Mouse (Mus musculus) thymus, adult 18-20 months (tissue): ENCODE measurements at regions not wholly inside any gene's neighbourhood (a gene's known extent, or its start where the extent isn't known, plus 50 kb on each side); places are given as distances from the start of the nearest gene placed in this dataset.

Source experiments
- DNase-seq, 2 experiments: peaks; one replicate each; pipeline ENCODE4 v3.0.0; 2022; ENCODE audit warnings: mixed read lengths in 2 of 2

DNA sequence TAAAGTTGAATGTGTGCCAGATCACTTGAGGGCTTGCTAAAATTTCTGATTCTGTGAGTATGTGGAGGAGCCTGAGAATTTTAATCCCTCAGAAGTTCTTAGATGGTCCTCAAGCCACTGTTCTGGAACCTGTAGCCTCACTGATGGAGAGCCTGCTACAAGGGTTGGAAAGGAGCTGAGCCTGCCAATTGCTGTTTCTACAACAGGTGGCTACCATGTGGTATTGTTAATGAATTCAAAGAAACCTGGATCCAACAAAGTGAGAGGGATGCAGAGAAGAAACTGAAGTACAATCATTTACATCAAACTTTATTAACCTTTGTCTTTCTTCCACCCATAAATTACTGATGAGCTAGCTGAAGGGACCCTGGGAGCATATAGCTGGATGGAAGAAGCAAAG, 416.5 kb upstream of the Cd180 start:
- DNase-seq: no peak

DNA sequence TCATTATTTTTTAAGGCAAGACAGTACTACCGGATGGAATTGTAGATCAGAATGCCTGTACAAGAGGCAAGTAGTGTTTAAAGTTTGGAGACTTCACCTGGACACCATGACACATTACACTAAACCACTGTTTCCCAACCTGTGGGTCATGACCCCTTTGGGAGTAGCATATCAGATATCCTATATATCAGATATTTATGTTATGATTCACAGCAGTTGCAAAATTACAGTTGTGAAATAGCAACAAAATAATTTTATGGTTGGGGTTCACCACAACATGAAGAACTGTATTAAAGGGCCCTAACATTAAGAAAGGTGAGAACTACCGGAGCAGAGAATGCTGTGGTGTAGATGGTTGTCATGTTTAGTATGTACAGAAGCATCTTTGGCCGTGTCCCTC, 413.2 kb upstream of the Cd180 start:
- no peak for DNase-seq

- no peak for DNase-seq
Measured at GRCm38 (mm10) chr13:102294451-102294850, 398.9 kb upstream of the Cd180 start.

DNA sequence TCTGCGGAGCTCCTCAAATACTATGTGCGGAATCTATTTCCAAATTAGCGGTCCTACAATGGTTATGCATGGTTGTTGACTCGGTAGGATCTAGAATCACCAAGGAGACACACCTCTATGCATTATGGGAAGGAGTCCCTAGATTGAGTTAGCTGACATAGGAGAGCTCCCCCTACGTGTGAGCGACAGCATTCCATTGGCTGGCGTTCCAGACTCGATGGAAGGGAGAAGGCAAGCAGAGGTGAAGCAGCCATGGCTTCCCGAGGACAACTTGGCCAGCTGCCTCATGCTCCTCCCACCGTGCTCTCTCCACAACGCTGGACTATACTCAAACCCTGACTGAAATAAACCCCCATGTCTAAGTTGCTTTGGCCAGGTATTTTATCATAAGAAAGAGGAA, 398.3 kb upstream of the Cd180 start:
- DNase-seq: no peak

DNA sequence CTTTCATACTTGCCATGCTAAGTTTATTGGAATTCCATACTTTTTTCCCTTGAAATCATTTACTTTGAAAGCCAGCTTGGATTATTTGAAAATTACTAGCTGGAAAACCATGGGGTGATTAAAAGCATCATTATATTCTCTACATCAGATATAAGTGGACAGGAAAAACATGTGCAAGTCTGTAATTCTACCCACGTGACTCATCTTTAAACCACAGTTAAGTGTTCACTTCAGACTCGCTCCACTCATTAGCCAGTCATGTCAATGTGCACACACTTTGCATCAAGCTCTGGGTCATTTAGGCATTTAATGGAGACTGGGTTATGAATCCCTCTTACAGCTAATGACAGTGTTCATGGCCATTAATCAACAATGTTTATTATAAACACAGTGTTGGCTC, 385.4 kb upstream of the Cd180 start:
- DNase-seq: no peak

GRCm38 (mm10) chr13:102312096-102312495, 381.3 kb upstream of the Cd180 start:
- no peak for DNase-seq

DNA sequence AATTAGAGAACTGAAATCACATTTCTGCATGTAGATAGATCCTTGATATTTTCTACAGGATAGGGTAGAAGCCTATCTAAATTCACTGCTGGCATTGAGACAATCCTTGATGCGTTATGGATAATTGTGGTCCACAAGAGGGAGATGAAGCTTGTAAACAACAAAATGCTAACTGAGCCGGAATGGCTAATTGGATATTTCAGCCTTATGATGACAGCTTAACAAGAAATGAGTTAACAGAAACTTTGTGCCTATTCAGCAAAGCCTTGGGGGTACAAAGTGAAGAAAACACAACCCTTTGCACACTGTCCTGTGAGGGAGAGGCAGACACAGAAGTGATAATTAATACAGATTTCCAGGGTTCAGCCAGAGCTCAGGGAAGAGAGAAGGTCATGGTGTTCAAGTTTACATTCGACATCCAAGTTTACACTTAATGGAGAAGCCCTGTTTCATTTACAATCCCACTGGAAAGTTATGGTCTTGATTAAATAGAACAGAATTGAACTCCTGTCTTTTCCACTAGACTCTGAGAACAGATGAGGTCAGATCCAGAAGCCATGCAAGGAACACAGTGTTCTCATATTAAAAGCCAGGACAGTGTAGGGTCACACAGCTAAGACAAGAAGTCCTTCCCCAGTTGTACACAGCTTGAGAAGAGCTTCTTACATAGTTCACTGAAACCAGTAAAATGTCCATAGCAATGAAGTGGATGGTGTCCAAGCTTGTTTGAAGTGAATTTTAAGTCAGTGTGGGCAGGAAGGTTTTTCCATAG, 377.3 kb upstream of the Cd180 start:
- DNase-seq: no peak

GRCm38 (mm10) chr13:102318891-102319404, 374.4 kb upstream of the Cd180 start:
- no peak for DNase-seq

GRCm38 (mm10) chr13:102319453-102319852, 373.9 kb upstream of the Cd180 start:
- no peak for DNase-seq

- DNase-seq: no peak
Measured at GRCm38 (mm10) chr13:102323876-102324275, 369.5 kb upstream of the Cd180 start.

DNA sequence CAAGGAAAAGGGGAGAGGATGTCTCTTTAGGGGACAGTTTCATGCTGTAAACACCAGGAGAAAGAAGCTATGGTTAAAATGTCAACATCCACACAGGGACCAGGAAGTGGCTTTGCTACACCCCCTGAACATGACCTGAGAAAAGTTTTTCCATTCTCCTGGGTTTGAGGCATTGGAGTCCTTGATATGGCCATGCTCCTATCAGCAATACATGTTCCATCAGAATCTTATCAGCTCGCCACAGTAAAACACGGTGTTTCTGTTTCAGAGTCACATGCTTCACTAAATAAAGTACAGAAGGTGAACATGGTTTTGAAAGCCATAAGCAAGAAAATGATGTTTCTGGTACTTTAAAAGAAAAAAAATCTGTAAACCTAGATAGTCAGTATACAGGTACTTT, 367.4 kb upstream of the Cd180 start:
- DNase-seq: no peak

DNA sequence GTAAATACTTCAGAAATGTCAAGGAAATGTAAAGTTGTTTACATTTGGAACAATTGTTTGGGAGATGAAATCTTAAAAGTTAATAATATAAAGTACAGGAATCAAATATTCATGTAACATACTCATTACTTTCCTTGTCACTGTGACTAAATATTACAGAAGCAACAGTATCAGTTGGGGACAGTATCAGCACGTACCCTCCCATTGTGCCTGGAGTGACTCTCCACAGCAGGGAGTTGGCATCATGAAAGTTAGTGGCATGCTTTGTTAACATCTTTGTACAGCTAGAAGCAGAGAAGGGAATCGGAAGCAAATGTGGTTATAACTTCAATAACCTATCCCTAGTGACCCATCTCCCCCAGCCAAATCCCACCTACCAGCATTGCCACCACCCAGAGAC, 366.8 kb upstream of the Cd180 start:
- DNase-seq: no peak

DNA sequence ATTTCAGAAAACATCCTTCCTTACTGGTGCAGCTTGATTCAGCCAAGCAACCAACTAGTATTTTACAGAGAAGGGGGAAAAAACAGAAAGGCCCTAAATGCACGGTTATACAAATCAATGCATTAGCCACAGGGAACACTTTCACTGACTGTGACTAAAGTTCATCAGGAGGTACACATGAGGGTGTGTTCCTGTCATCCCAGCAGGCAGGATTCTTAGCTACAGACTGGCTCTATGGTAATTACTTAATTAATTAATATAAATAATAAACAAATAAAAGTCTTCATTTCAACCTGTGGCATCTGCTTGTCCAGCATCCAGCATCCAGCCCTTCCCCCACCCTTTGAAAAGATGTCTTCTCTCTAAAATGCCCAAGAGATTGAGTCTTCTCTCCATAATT, 359.7 kb upstream of the Cd180 start:
- no peak for DNase-seq

GRCm38 (mm10) chr13:102334131-102334534, 359.2 kb upstream of the Cd180 start:
- DNase-seq: no peak

DNA sequence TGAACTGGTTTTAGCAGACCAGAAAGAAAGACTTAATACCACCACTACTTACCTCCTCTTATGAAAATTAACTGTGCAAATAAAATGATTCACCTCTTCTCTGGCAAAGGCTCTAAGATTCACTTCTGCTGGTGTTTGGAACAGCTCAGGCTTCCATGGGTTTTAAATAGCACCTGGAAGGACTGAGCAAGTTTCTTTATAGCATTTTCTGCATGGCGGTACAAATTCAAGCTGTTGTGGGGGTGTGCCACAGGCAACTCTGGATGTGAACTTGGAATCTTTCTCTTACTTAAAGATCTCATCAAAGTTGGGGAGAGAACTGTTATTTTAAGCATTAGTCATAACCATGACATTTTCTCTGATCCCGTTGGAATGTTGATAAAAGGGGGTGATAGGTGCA, 350.1 kb upstream of the Cd180 start:
- no peak for DNase-seq

DNA sequence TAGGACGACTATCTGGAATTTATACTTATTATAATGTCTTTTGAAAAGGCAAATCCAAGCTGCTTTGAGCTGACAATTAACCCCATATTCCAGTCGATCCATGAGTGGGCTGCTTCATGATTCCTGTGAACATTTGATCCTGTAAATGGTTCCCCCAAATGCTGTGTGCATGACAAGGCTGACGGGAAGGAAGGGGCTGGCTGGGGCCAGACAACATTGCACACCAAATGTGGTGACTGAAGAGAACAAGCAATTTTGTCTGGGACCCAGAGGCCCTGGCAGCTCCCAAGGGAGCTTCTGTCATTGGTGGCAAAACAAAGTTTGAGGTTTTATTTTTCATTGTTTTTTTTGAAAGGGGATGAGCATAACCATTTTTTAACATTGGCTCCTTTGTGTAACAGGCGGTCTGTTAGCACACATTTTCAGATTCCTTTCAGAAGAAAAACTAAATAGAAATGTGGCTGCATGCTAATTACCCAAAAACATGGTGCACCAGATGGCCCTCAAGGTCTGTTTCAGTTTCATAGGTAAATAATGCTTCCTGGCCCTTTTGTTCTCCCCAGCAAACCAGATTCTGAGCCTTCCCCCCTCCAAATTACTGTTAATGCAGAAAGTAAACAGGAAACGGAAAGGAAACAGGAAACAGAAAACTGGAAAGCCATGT, 348.6 kb upstream of the Cd180 start:
- no peak for DNase-seq

GRCm38 (mm10) chr13:102349493-102349892, 343.9 kb upstream of the Cd180 start:
- no peak for DNase-seq

DNA sequence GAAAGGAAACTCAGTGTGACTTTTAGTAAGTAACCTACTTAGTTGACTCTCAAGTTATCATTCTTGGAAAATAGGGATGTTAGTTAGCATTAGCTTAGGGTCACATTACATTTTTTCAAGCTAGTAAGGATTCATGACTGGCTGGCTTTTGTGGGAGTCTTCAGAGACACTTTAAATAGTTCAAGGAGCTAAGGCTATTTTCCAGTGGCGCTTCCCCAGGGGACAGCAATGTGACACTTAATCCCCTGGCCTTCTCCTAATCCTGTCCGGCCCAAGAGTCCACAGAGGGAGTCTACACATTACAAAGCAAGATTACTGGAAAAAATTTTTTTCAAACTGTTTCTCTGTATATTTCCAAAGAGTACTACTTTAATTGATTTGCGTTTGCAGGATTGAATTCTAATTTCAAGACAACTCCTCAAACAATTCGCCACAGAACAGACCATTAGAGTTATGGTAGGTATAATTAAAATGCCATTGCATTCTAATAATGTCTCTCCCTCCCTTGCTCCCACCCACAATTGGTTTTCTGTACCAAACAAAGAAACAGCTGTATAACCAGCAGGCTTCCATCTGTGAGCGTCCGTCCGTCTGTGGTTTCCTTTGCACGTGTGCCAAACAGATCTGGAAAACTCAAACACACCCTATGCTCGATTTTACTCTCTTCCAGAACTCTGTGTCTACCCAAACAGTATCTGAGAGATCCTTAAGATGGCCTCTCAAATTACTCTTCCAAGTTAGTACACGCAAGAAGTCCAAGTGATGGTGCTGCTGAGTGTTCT, 341.1 kb upstream of the Cd180 start:
- DNase-seq: no peak

GRCm38 (mm10) chr13:102355569-102355968, 337.8 kb upstream of the Cd180 start:
- DNase-seq: no peak

GRCm38 (mm10) chr13:102372451-102373082, 320.8 kb upstream of the Cd180 start:
- no peak for DNase-seq

GRCm38 (mm10) chr13:102380667-102381066, 312.7 kb upstream of the Cd180 start:
- DNase-seq: no peak

- DNase-seq: no peak
Measured at GRCm38 (mm10) chr13:102391911-102392310, 301.4 kb upstream of the Cd180 start.
